ENCODE assay signal across 9 mouse cellular contexts in genomic region chr8:72261019-72261418, GRCm38 (mm10). TPM values are rescaled to one million over a fixed set of nuclear protein-coding genes. Genes with fewer than 3 reads are reported as not detected.
A peak's percentile ranks its signal among the peaks of the same experiment; 100 is the strongest.
DNase-seq lines count a peak whose midpoint lies in the region; ATAC-seq and TF ChIP-seq lines count a peak whose summit lies in the region.
"Had no signal": no experiment of that assay in that cellular context is flagged by ENCODE, and none has a peak within 500 bp of the region (broad histone marks: within the 10 kb centered on the region; RNA-seq: fewer than 3 reads in every experiment).

No protein-coding gene starts in this region.

- no peaks in the 10 kb centered on the region for H3K4me1 ChIP-seq in MEL (ENCODE audit: control insufficient read depth in 1 of 2, insufficient read depth in 2 of 2, low read length in 2 of 2)
- H3K4me1 ChIP-seq in heart, embryonic 10.5 days, result peaks cover 9% of the 10 kb centered on the region
- H3K4me1 ChIP-seq in lung, postnatal 0 days (ENCODE audit: insufficient read depth, low read depth, low read length), result no peaks in the 10 kb centered on the region

- TF ChIP-seq RAD21 in MEL (IDR thresholded peaks at IDR 0.05; ENCODE audit: low read depth, low read length), result peak; percentile 76

- TF ChIP-seq CTCF in MEL (IDR thresholded peaks at IDR 0.05 in 2 of 3, conservative IDR thresholded peaks at IDR 0.05 in 1 of 3; ENCODE audit: control insufficient read depth in 1 of 3, insufficient read depth in 1 of 3, low read depth in 2 of 3, low read length in 3 of 3, poor library complexity in 1 of 3, severe bottlenecking in 1 of 3), result peak; percentile 44 to 70 (median 66)
- peak; percentile 94 for TF ChIP-seq CTCF in lung, postnatal 0 days (IDR thresholded peaks at IDR 0.05)

- no peak for TF ChIP-seq POLR2A in MEL (IDR thresholded peaks at IDR 0.05; ENCODE audit: control insufficient read depth in 1 of 2, insufficient read depth in 1 of 2, low read depth in 1 of 2, low read length in 2 of 2, poor library complexity in 1 of 2)

- no peak overlapping the region for H3K9ac ChIP-seq in MEL (ENCODE audit: control insufficient read depth, low read depth, low read length, poor library complexity, severe bottlenecking)
- no peak overlapping the region for H3K9ac ChIP-seq in lung, postnatal 0 days (replicated peaks; ENCODE audit: low read depth)

- no peaks in the 10 kb centered on the region for H3K9me3 ChIP-seq in MEL (replicated peaks; ENCODE audit: insufficient read depth, low read length)
- no peaks in the 10 kb centered on the region for H3K9me3 ChIP-seq in heart, embryonic 10.5 days
- H3K9me3 ChIP-seq in lung, postnatal 0 days (ENCODE audit: low read length), result no peaks in the 10 kb centered on the region

- no peaks in the 10 kb centered on the region for H3K79me2 ChIP-seq in MEL (ENCODE audit: control insufficient read depth, insufficient read depth, low read length, poor library complexity)

- H3K27me3 ChIP-seq in MEL (ENCODE audit: control insufficient read depth in 1 of 2, insufficient read depth in 2 of 2, low read length in 2 of 2), result no peaks in the 10 kb centered on the region
- H3K27me3 ChIP-seq in heart, embryonic 10.5 days (ENCODE audit: insufficient read depth, poor library complexity, severe bottlenecking), result no peaks in the 10 kb centered on the region
- H3K27me3 ChIP-seq in lung, postnatal 0 days (replicated peaks; ENCODE audit: insufficient read depth, low read length), result no peaks in the 10 kb centered on the region

- no peak for TF ChIP-seq EP300 in MEL (IDR thresholded peaks at IDR 0.05; ENCODE audit: low read depth in 1 of 2, low read length in 2 of 2)
- no peak for TF ChIP-seq EP300 in lung, postnatal 0 days (IDR thresholded peaks at IDR 0.05)

- H3K4me2 ChIP-seq in lung, postnatal 0 days (replicated peaks; ENCODE audit: low read depth, low read length), result no peak overlapping the region

- H3K36me3 ChIP-seq in MEL (ENCODE audit: control insufficient read depth in 1 of 2, insufficient read depth in 2 of 2, low read length in 2 of 2), result no peaks in the 10 kb centered on the region
- peaks cover 8% of the 10 kb centered on the region for H3K36me3 ChIP-seq in heart, embryonic 10.5 days
- no peaks in the 10 kb centered on the region for H3K36me3 ChIP-seq in lung, postnatal 0 days (ENCODE audit: insufficient read depth, low read length)

- H3K4me3 ChIP-seq in MEL (ENCODE audit: control insufficient read depth in 1 of 2, insufficient read depth in 1 of 2, low read depth in 2 of 2, low read length in 2 of 2), result no peak overlapping the region
- no peak overlapping the region for H3K4me3 ChIP-seq in heart, embryonic 10.5 days
- no peak overlapping the region for H3K4me3 ChIP-seq in lung, postnatal 0 days (ENCODE audit: low read depth, low read length)

- 32% methylated on average over 2 of the region's 2 CpGs for WGBS in heart, embryonic 10.5 days
- 40% methylated on average over 2 of the region's 2 CpGs for WGBS in lung, postnatal 0 days

- peak; percentile 79 for ATAC-seq in common myeloid progenitor, adult 5-6 weeks (replicated peaks; ENCODE audit: low read depth, poor library complexity, severe bottlenecking)
- ATAC-seq in lung, postnatal 0 days, result peak; percentile 66

- no peak overlapping the region for H3K27ac ChIP-seq in MEL (ENCODE audit: control insufficient read depth, low read depth, low read length)
- H3K27ac ChIP-seq in heart, embryonic 10.5 days, result 0 out of 2 replicates have a peak overlapping the region, but pooled peaks have one; percentile 53
- H3K27ac ChIP-seq in lung, postnatal 0 days (ENCODE audit: low read length), result no peak overlapping the region

- DNase-seq in adrenal gland, adult (ENCODE audit: inconsistent age in 2 of 2, low spot score in 1 of 2), result peak; percentile 78 to 94
- no peak for DNase-seq in adrenal gland, postnatal 25 days
- DNase-seq in MEL (ENCODE audit: low read depth, low spot score), result peak; percentile 61
- peak; percentile 80 for DNase-seq in heart, embryonic 10.5 days (ENCODE audit: low spot score)
- peak; percentile 49 for DNase-seq in kidney, adult 18-20 months
- DNase-seq in lung, postnatal 0 days (ENCODE audit: low spot score), result peak; percentile 87
- DNase-seq in retina, adult 2 months (ENCODE audit: low read depth, low spot score), result peak; percentile 34

TF ChIP-seq in MEL, 35 proteins besides CTCF, POLR2A, EP300 and RAD21:
- TF ChIP-seq USF2 (IDR thresholded peaks at IDR 0.05; ENCODE audit: borderline replicate concordance in 1 of 2, insufficient read depth in 1 of 2, low read depth in 1 of 2, low read length in 2 of 2) (no peak), ZC3H11A (IDR thresholded peaks at IDR 0.05; ENCODE audit: low read depth, low read length) (peak; percentile 60), SIN3A (IDR thresholded peaks at IDR 0.05; ENCODE audit: low read length) (no peak), SMC3 (IDR thresholded peaks at IDR 0.05; ENCODE audit: low read depth, low read length) (peak; percentile 66), NELFE (IDR thresholded peaks at IDR 0.05; ENCODE audit: low read depth, low read length) (no peak), TBP (IDR thresholded peaks at IDR 0.05; ENCODE audit: low read depth, low read length) (no peak), ETS1 (IDR thresholded peaks at IDR 0.05; ENCODE audit: low read depth, low read length) (no peak), RCOR1 (IDR thresholded peaks at IDR 0.05; ENCODE audit: low read depth, low read length) (no peak), CHD1 (IDR thresholded peaks at IDR 0.05; ENCODE audit: low read depth, low read length) (no peak)

RNA-seq across cellular contexts. Expression of gene Ap1m1, which starts 21.2 kb away (rescaled TPM):
- 66.7 and 68.8 TPM in 2 replicates for total RNA-seq in adrenal gland, postnatal 25 days (2021)
- total RNA-seq in MEL (2012; rRNA removed), result 45.7 and 47.4 TPM in 2 replicates
- 100 to 1,000 TPM in 1 of 2 experiments, not detected in 1; 117 TPM for polyA plus RNA-seq in MEL (2012; ENCODE audit: insufficient read depth in 1 of 2, insufficient read length in 2 of 2, low read depth in 1 of 2, low replicate concordance in 2 of 2, missing spikeins in 1 of 2)
- 86.6 and 88.2 TPM in 2 replicates for total RNA-seq in common myeloid progenitor, adult 5-6 weeks (2017)
- 129 and 131 TPM in 2 replicates for polyA plus RNA-seq in heart, embryonic 10.5 days (2016; fragmentation: Nextera tagmentation; extraction: Ambion mirVana)
- polyA plus RNA-seq in lung, postnatal 0 days (2015; fragmentation: Nextera tagmentation; extraction: Ambion mirVana), result 65.3 and 68.2 TPM in 2 replicates

RNA-seq across cellular contexts. Expression of gene Fam32a, which starts 41.5 kb away (rescaled TPM):
- 66.8 and 70.4 TPM in 2 replicates for total RNA-seq in adrenal gland, postnatal 25 days (2021)
- total RNA-seq in MEL (2012; rRNA removed), result 42.2 and 45.5 TPM in 2 replicates
- polyA plus RNA-seq in MEL (2012; ENCODE audit: insufficient read depth in 1 of 2, insufficient read length in 2 of 2, low read depth in 1 of 2, low replicate concordance in 2 of 2, missing spikeins in 1 of 2), result 10 to 100 TPM in 1 of 2 experiments, not detected in 1; 45.9 TPM
- total RNA-seq in common myeloid progenitor, adult 5-6 weeks (2017), result 42.5 and 56.2 TPM in 2 replicates
- polyA plus RNA-seq in heart, embryonic 10.5 days (2016; fragmentation: Nextera tagmentation; extraction: Ambion mirVana), result 43.4 and 55.4 TPM in 2 replicates
- 63.7 and 69.3 TPM in 2 replicates for polyA plus RNA-seq in lung, postnatal 0 days (2015; fragmentation: Nextera tagmentation; extraction: Ambion mirVana)

RNA-seq across cellular contexts. Expression of gene Gm10282, which starts 44.0 kb away (rescaled TPM):
- 19.3 and 27.3 TPM in 2 replicates for total RNA-seq in adrenal gland, postnatal 25 days (2021)
- total RNA-seq in MEL (2012; rRNA removed), result 11.4 and 11.7 TPM in 2 replicates
- 100 to 1,000 TPM in 1 of 2 experiments, not detected in 1; 133 TPM for polyA plus RNA-seq in MEL (2012; ENCODE audit: insufficient read depth in 1 of 2, insufficient read length in 2 of 2, low read depth in 1 of 2, low replicate concordance in 2 of 2, missing spikeins in 1 of 2)
- total RNA-seq in common myeloid progenitor, adult 5-6 weeks (2017), result 51.2 and 57.6 TPM in 2 replicates
- 19.8 and 23.4 TPM in 2 replicates for polyA plus RNA-seq in heart, embryonic 10.5 days (2016; fragmentation: Nextera tagmentation; extraction: Ambion mirVana)
- polyA plus RNA-seq in lung, postnatal 0 days (2015; fragmentation: Nextera tagmentation; extraction: Ambion mirVana), result 5.7 and 6.1 TPM in 2 replicates

RNA-seq across cellular contexts. Expression of gene Gm11034, which starts 47.6 kb away (rescaled TPM):
- total RNA-seq in adrenal gland, postnatal 25 days (2021), result not detected in 2 replicates
- not detected in 2 replicates for total RNA-seq in MEL (2012; rRNA removed)
- polyA plus RNA-seq in MEL (2012; ENCODE audit: insufficient read depth in 1 of 2, insufficient read length in 2 of 2, low read depth in 1 of 2, low replicate concordance in 2 of 2, missing spikeins in 1 of 2), result not detected
- total RNA-seq in common myeloid progenitor, adult 5-6 weeks (2017), result not detected in 2 replicates
- polyA plus RNA-seq in heart, embryonic 10.5 days (2016; fragmentation: Nextera tagmentation; extraction: Ambion mirVana), result not detected in 2 replicates
- not detected in 2 replicates for polyA plus RNA-seq in lung, postnatal 0 days (2015; fragmentation: Nextera tagmentation; extraction: Ambion mirVana)
- polyA plus RNA-seq: liver, embryonic 16.5 days had no signal

RNA-seq across cellular contexts. Expression of gene Cib3, which starts 48.4 kb away (rescaled TPM):
- total RNA-seq in adrenal gland, postnatal 25 days (2021), result 0.64 TPM in 1 of 2 replicates, not detected in the other
- not detected in 2 replicates for total RNA-seq in MEL (2012; rRNA removed)
- polyA plus RNA-seq in MEL (2012; ENCODE audit: insufficient read depth in 1 of 2, insufficient read length in 2 of 2, low read depth in 1 of 2, low replicate concordance in 2 of 2, missing spikeins in 1 of 2), result not detected
- not detected in 2 replicates for total RNA-seq in common myeloid progenitor, adult 5-6 weeks (2017)
- polyA plus RNA-seq in heart, embryonic 10.5 days (2016; fragmentation: Nextera tagmentation; extraction: Ambion mirVana), result not detected in 2 replicates
- 0.17 and 0.25 TPM in 2 replicates for polyA plus RNA-seq in lung, postnatal 0 days (2015; fragmentation: Nextera tagmentation; extraction: Ambion mirVana)
- polyA plus RNA-seq: liver, embryonic 16.5 days had no signal
